Mouse (Mus musculus): Measurements from ENCODE around the gene Sgms1. TPM values are rescaled to one million over a fixed set of nuclear protein-coding genes. Genes with fewer than 3 reads are reported as not detected.
A peak's percentile ranks its signal among the peaks of the same experiment; 100 is the strongest.

Sgms1 gene
- 10 to 100 TPM; 60.5 to 62.1 TPM for total RNA-seq (2021)
- polyA plus RNA-seq (2012; rRNA removed) = 27.0 and 42.5 TPM in 2 replicates
- long read RNA-seq, transcript Sgms1-201 (10 exons, 3,665 nt) = minor isoform, 12 of 74 reads
- long read RNA-seq, transcript Sgms1-212 (6 exons, 3,262 nt) = major isoform, 49 of 74 reads
- long read RNA-seq, partial matches to known transcripts = 4 of 74 reads
- long read RNA-seq, other reads (novel, unspliced or antisense) = 9 of 74 reads

- 0 out of 2 replicates have a peak, but pooled peaks have one; percentile 29 for TF ChIP-seq EP300 (IDR thresholded peaks at IDR 0.05; ENCODE audit: insufficient read depth, low read depth, low read length)
- TF ChIP-seq CTCF (IDR thresholded peaks at IDR 0.05) = no peak
- peak; percentile 58; the same call in 1 of the 2 replicates for TF ChIP-seq POLR2A (IDR thresholded peaks at IDR 0.05; ENCODE audit: insufficient read depth, low read depth, low read length)
- intact Hi-C loops (cut with DNase I) = loop anchor here (1.0 to 5.0 kb wide), 6 partner anchors 45 to 282 kb away; partner anchors contain the start of gene Asah2
Measured at GRCm38 (mm10) chr19:32389001-32389871, at the start of gene Sgms1. Sgms1 (minus strand) TSS chr19:32389714.

GRCm38 (mm10) chr19:32425856-32426255 lies 36.3 kb upstream of the Sgms1 start:
- WGBS = 68% methylated on average over 3 of the region's 3 CpGs
- H3K36me3 ChIP-seq (ENCODE audit: control insufficient read depth, insufficient read depth, low read length) = no peaks in the 10 kb centered on the region
- intact Hi-C loops (cut with DNase I) = no loop called here
- H3K4me3 ChIP-seq = no peak overlapping the region
- DNase-seq = no peak
- TF ChIP-seq CTCF (IDR thresholded peaks at IDR 0.05) = no peak
- no peak for TF ChIP-seq EP300 (IDR thresholded peaks at IDR 0.05; ENCODE audit: insufficient read depth, low read depth, low read length)
- no peak for TF ChIP-seq POLR2A (IDR thresholded peaks at IDR 0.05; ENCODE audit: insufficient read depth, low read depth, low read length)
- H3K4me1 ChIP-seq (ENCODE audit: control insufficient read depth, insufficient read depth, low read length) = no peaks in the 10 kb centered on the region
- no peak overlapping the region for H3K9ac ChIP-seq (ENCODE audit: low read depth, low read length)
- no peak overlapping the region for H3K27ac ChIP-seq
- H3K79me2 ChIP-seq (replicated peaks; ENCODE audit: control insufficient read depth, insufficient read depth, low read length) = no peaks in the 10 kb centered on the region
- no peaks in the 10 kb centered on the region for H3K27me3 ChIP-seq (ENCODE audit: control insufficient read depth, insufficient read depth, low read length)

More at GRCm38 (mm10) chr19:32389001-32389871, at the start of gene Sgms1:
- Histone ChIP-seq H3K36me3 (ENCODE audit: control insufficient read depth, insufficient read depth, low read length) (0 out of 2 replicates have a peak, but pooled peaks cover 2% of the 10 kb centered on the region), H3K79me2 (replicated peaks; ENCODE audit: control insufficient read depth, insufficient read depth, low read length) (peaks cover 3% of the 10 kb centered on the region), H3K27ac (peak within 1 kb of the TSS; percentile 97), H3K4me1 (ENCODE audit: control insufficient read depth, insufficient read depth, low read length) (peaks cover 7% of the 10 kb centered on the region), H3K9ac (ENCODE audit: low read depth, low read length) (peak within 1 kb of the TSS; percentile 98), H3K4me3 (peak within 1 kb of the TSS; percentile 64), H3K27me3 (ENCODE audit: control insufficient read depth, insufficient read depth, low read length) (no peaks in the 10 kb centered on the region)
- peak; percentile 95 to 96 for DNase-seq
- 1% methylated on average over 68 of the region's 68 CpGs for WGBS

DNA sequence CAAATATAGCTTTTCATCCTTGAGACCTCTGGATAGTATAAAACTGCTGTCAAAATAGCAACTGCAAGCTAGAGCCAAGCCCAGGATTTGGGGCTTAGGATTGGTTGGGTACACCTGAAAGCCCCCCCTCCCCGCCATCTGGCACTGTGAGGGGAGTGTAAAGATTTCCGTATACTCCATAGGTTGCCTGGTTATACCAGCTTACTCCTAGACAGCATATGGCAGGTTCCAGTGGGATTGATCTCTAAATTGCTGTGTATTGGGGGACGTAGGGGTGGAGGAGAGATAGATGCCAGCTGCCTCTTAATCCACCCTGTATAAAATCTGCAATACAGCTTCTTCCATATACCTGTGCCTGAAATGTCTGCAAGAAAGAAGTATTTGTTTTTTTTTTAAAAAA lies 35.2 kb upstream of the Sgms1 start:
- 91% methylated on average over 3 of the region's 3 CpGs for WGBS

GRCm38 (mm10) chr19:32419069-32419468 lies 29.6 kb upstream of the Sgms1 start:
- 38% methylated on average over 3 of the region's 3 CpGs for WGBS
- Histone ChIP-seq H3K27ac (no peak overlapping the region), H3K4me3 (no peak overlapping the region)

More for the DNA sequence above, 35.2 kb upstream of the Sgms1 start:
- Histone ChIP-seq H3K27me3 (ENCODE audit: control insufficient read depth, insufficient read depth, low read length) (no peaks in the 10 kb centered on the region), H3K9ac (ENCODE audit: low read depth, low read length) (no peak overlapping the region), H3K27ac (no peak overlapping the region), H3K36me3 (ENCODE audit: control insufficient read depth, insufficient read depth, low read length) (no peaks in the 10 kb centered on the region), H3K4me3 (no peak overlapping the region), H3K79me2 (replicated peaks; ENCODE audit: control insufficient read depth, insufficient read depth, low read length) (no peaks in the 10 kb centered on the region), H3K4me1 (ENCODE audit: control insufficient read depth, insufficient read depth, low read length) (no peaks in the 10 kb centered on the region)
- DNase-seq = no peak
- intact Hi-C loops (cut with DNase I) = no loop called here
- TF ChIP-seq POLR2A (IDR thresholded peaks at IDR 0.05; ENCODE audit: insufficient read depth, low read depth, low read length) (no peak), CTCF (IDR thresholded peaks at IDR 0.05) (no peak), EP300 (IDR thresholded peaks at IDR 0.05; ENCODE audit: insufficient read depth, low read depth, low read length) (no peak)

GRCm38 (mm10) chr19:32416692-32417317 lies 27.3 kb upstream of the Sgms1 start:
- DNase-seq = no peak
- Histone ChIP-seq H3K27me3 (ENCODE audit: control insufficient read depth, insufficient read depth, low read length) (no peaks in the 10 kb centered on the region), H3K79me2 (replicated peaks; ENCODE audit: control insufficient read depth, insufficient read depth, low read length) (no peaks in the 10 kb centered on the region), H3K36me3 (ENCODE audit: control insufficient read depth, insufficient read depth, low read length) (no peaks in the 10 kb centered on the region), H3K4me1 (ENCODE audit: control insufficient read depth, insufficient read depth, low read length) (no peaks in the 10 kb centered on the region), H3K4me3 (no peak overlapping the region), H3K9ac (ENCODE audit: low read depth, low read length) (no peak overlapping the region), H3K27ac (no peak overlapping the region)
- intact Hi-C loops (cut with DNase I) = no loop called here
- 64% methylated on average over 7 of the region's 7 CpGs for WGBS
- TF ChIP-seq POLR2A (IDR thresholded peaks at IDR 0.05; ENCODE audit: insufficient read depth, low read depth, low read length) (no peak), EP300 (IDR thresholded peaks at IDR 0.05; ENCODE audit: insufficient read depth, low read depth, low read length) (no peak), CTCF (IDR thresholded peaks at IDR 0.05) (no peak)

More at GRCm38 (mm10) chr19:32419069-32419468, 29.6 kb upstream of the Sgms1 start:
- H3K27me3 ChIP-seq (ENCODE audit: control insufficient read depth, insufficient read depth, low read length) = no peaks in the 10 kb centered on the region
- H3K79me2 ChIP-seq (replicated peaks; ENCODE audit: control insufficient read depth, insufficient read depth, low read length) = no peaks in the 10 kb centered on the region
- no peak for TF ChIP-seq EP300 (IDR thresholded peaks at IDR 0.05; ENCODE audit: insufficient read depth, low read depth, low read length)
- TF ChIP-seq POLR2A (IDR thresholded peaks at IDR 0.05; ENCODE audit: insufficient read depth, low read depth, low read length) = no peak
- TF ChIP-seq CTCF (IDR thresholded peaks at IDR 0.05) = no peak
- DNase-seq = no peak
- H3K9ac ChIP-seq (ENCODE audit: low read depth, low read length) = no peak overlapping the region
- no peaks in the 10 kb centered on the region for H3K4me1 ChIP-seq (ENCODE audit: control insufficient read depth, insufficient read depth, low read length)
- intact Hi-C loops (cut with DNase I) = no loop called here
- no peaks in the 10 kb centered on the region for H3K36me3 ChIP-seq (ENCODE audit: control insufficient read depth, insufficient read depth, low read length)

Measured in heart, adult 2 months (tissue).